Mouse (Mus musculus): ENCODE results near the gene Slc39a10. TPM values are rescaled to one million over a fixed set of nuclear protein-coding genes. Genes with fewer than 3 reads are reported as not detected.
"Not testable (repeated sequence)": the region's sequence is repeated elsewhere in the genome, so short reads cannot be mapped to it uniquely, and the experiment has no call there.

Slc39a10 gene
- total RNA-seq, 2 experiments from 2014 or later: 14.0 to 15.1 TPM

DNA sequence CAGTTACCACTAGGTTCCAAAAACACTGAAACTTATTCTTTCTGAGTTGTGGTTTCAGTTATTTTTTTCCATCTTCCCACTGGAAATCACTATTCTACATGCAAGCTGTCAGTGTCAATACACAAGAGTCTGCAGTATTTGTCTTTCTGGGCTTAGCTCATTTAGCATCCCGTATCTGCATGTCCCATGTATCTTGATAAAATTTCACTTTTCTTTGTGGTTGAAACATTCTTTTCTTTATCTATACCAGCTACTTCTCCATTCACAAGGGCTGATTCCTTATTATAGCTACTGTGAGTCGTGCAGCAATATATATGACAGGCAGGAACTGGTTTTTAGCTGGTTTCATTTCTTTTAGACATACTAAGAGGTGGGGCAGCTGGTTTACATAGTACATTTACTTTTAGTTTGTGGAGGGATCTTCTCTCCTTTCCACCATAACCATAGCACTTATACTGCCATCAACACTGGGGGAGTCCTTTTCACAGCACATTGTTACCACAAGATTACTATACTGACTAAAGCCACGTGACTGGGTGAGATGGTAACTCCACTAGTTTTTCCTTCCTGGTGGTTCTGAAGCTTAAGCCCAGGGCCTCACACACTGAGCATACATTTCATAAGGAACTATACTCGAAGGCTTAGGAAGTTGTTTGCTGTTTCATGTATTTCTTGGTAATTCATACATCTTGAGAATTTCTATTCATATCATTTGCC is 70.2 kb downstream of the Slc39a10 start:
- intact Hi-C loops (cut with DNase I): no loop called here
- no peak for DNase-seq

DNA sequence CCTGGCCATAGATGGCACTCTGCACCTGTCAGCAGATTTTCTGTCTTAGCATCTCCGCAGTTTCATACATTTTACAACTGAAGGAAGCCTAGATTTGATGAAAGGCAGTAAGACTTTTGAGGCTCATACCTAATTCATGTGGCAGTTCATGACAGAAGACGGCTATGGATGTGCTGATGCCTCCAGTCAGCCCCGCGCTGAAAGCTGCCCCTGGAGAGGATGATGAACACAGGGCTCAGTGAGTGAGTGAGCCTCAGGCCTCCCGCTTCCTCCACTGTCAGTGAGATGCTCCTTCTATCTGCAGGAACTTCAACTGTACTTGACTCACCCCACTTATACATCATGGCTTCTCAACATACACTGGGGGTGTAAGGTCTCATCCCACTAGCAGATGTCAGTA is 74.7 kb downstream of the Slc39a10 start:
- intact Hi-C loops (cut with DNase I): no loop called here
- DNase-seq: no peak

DNA sequence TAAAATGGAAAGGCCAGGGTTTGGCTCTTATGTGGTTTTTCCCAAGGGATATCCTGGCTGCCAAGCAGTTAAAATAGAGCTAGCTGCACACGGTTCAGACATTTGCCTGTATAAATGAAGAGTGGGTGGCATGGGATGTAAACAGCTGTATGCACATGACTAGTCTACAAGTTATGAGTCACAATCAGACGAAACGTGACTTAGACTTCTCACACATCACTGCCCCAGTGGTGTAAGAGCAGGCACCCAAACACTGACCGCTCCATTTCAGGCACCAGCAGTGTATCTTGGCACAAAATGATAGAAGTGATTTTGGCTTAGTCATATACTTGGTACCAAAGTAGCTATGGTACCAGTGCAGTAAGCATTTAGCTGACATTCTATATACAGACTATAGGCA is 84.0 kb downstream of the Slc39a10 start:
- intact Hi-C loops (cut with DNase I); DNase-seq: not testable (repeated sequence)

DNA sequence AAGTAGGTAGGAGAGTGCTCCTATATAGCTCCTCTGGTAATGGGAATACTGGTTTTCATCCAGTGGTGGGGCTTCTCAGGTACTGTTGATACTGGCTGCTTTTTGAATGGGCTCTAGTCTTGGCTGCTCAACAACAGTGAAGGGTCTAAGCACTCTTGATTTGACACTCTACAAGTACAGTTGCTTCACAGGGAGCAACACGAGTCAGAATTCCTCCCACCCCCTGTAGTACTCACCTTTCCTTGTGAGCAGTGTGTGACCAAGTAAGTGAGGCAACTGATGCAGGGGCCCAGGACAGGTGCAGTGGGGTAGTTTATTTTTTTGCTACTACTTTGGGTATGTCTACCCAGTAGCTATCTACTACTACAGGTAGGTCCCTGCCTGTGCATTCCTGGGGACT is 87.6 kb downstream of the Slc39a10 start:
- DNase-seq: no peak
- intact Hi-C loops (cut with DNase I): no loop called here

DNA sequence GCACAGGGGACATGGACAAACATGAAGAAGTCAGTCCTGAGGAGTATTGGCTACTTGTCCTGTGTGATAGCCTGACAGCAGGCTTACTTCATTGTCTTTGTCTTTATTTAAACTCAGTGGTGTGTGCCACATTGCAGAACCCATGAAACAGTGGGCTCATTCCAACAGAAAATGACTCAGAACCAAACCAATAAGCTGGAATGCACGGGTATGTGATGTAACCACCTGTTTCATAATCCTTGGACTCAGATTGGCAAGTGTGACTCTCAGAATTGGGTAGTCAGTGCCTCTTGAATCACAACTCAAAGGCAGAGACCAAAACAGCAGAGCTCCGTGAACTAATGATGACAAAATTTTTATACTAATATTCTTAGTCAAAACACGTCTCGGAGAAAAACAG is 110.4 kb downstream of the Slc39a10 start:
- DNase-seq; intact Hi-C loops (cut with DNase I): not testable (repeated sequence)

DNA sequence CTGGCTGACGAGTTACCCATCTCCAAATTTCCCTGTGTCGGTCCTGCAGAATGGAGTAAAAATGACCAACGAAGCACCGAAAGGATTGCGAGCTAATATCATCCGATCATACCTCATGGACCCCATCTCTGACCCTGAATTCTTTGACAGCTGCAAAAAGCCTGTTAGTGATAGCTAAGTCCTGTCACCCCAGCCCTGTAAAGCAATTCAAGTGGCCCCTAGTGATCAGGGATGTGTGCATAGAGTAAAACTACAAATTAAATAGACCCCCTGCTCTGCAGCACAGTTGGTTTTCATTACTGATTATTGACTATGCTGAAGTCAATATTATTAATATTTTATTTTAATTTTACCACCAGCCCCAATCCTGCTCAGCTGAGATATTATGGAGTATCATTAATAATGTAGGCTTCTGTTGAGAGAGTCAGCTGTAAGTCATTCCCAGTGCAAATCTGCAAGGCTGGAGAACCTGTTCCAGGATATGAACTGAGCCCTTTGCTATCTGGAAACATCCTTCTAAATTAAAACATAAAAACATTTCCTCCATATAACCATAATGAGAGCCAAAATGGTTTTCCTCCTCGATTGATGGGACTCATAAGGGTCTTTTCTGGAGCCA is 122.5 kb downstream of the Slc39a10 start:
- intact Hi-C loops (cut with DNase I); DNase-seq: not testable (repeated sequence)

DNA sequence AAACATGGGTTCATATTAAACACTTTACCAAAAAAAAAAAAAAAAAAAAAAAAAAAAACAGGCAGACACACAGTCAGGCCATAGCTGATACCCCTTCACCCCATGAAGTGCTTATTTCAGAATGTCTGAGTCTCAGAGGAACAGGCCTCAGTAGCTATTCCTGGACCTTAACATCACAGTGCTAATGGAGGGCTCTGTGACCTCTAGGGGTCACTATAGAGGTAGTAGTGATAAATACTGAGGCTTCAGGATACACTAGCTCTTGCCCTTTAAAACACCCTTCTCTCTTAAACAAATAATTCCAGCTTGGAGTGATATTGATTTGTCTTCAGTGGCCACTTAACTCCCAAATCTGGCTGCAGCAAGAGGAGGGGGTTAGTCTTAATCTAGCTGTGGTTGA is 123.3 kb downstream of the Slc39a10 start:
- DNase-seq; intact Hi-C loops (cut with DNase I): not testable (repeated sequence)

DNA sequence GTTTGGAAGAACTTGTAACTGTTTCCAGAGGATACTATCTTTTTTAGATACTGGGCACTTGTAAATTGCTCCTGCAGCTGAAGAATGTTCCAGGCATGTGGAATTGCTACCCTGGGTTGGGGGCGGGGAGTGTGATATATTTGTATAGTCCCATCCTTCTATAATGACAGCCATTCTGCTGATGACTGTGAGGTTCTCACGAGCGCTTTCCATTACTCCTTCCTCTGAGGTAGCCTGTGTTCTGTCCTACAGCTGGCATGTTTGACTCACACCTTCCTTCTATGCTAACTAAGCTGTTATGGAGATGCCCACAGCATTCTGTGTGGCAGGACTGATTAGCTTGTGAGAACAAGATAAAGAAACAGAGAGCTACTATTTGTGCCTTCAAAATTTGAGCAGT is 128.1 kb downstream of the Slc39a10 start:
- intact Hi-C loops (cut with DNase I); DNase-seq: not testable (repeated sequence)
